Mouse (Mus musculus) urinary bladder, postnatal 4 days (tissue): ENCODE data around the gene Hyal3.

ENCODE experiments used
- DNase-seq, 2 experiments: peaks; one replicate each; pipeline ENCODE4 v3.0.0; 2021 to 2022; ENCODE audit warnings: low spot score in 2 of 2

The Hyal3 gene

DNA sequence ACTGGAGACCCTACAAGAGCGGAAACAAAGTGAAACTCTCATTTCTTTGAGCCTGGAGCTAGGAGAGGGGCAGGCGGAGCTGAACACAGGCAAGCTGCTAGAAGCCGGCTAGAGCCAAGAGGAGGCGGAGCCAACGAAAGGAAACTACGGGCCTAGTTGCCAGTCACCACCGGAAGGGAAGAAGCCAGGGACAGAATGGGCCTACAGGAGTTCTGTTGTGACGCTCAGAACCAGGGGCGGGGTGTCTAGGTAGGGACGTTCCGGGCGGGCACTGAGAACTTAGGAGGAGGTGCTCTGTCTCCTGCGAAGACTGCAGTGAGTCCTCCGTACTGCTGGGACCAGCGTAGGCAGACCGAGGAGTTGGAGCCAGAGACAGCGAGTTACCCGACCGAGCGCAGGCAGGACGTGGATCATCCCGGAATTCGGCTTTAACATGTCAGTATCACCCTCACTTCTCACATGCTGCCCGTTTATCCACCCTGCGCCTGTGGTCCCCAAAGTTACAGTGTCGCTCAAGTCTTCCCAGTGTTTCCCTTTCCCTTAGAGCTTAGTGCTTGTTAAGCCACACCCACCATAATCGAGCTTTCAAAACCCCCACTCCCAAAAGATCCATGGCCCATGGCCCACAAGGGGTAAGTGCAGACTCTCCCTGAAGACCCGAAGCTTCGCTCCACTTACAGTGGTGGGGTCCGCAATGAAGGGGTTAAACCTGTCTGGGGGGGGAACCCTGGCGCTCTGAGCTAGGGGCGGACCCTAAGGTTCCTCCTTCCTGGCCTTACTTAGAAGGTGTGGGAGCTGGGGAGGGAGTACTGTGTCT is at the start of gene Hyal3:
Gene Hyal3 (plus strand): TSS at position 318 of the 817 bp plus-strand sequence.
- DNase-seq, result peak; percentile 87 to 91

DNA sequence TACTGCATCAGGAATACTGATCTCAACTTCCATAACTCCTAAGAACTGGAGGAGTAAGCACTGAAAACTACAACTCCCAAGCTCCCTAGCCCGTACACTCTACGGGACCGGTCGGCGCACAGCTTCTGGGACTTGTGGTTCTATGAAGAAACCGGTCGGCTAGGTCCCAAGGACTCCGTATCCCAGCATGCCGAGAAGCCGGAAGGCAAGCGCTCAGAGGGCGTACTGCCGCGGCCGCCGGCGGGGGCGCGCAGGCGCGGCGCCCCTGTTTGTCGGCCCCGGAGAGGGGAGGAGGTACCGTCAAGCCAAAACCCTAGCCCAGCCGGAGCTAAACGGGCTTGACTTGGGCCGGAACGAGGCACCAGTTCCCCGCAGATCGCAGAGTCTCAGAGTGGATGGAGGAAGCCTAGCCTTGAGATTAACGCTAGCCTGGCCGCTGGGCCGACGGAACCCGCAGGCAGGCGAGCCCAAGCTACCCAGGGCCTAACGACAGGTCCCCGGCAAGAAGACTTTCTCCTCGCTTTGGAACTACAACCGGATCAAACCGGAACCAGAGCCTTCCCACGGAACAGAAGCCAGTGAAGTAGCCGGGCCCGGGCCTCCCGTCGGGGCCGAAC is 46.7 kb upstream of the Hyal3 start, which contains the start of gene Tmem115:
Gene Tmem115 (plus strand): TSS at position 155 of the 617 bp plus-strand sequence.
- DNase-seq, result peak; percentile 89 to 93

DNA sequence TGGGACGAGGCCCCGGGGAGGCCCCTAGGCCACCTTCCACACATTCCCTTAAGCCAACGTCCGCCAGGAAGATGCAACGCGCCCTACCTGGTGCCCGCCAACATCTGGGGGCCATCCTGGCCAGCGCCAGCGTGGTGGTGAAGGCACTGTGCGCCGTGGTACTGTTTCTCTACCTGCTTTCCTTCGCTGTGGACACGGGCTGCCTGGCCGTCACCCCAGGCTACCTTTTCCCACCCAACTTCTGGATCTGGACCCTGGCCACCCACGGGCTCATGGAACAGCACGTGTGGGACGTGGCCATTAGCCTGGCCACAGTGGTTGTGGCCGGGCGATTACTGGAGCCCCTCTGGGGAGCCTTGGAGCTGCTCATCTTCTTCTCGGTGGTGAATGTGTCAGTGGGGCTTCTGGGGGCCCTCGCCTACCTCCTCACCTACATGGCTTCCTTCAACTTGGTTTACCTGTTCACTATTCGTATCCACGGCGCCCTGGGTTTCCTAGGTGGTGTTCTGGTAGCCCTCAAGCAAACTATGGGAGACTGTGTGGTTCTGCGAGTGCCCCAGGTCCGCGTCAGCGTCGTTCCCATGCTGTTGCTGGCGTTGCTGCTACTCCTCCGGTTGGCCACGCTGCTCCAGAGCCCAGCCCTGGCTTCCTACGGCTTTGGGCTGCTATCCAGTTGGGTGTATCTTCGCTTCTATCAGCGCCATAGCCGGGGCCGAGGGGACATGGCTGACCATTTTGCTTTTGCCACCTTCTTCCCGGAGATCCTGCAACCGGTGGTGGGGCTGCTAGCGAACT is 46.0 kb upstream of the Hyal3 start:
- DNase-seq, result no peak

DNA sequence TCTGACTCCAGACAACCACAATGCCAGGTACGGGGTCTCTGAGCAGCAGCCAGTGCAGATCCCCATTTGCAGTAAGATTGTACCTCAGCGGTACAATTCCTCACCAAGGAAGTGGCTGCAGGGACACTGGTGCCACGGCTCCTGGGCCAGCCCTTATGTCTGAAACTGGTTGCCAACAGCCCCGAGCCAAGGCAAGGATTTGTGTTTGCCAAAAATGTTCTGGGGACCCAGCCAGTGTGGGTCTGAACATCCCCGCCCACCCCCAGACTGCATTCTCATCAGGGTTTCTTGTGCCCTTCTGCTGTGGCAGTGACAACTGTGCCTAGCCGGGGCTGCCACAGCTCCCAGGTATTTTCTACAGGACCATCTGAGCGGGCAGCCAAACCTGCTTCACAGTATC is 42.4 kb upstream of the Hyal3 start:
- no peak for DNase-seq

DNA sequence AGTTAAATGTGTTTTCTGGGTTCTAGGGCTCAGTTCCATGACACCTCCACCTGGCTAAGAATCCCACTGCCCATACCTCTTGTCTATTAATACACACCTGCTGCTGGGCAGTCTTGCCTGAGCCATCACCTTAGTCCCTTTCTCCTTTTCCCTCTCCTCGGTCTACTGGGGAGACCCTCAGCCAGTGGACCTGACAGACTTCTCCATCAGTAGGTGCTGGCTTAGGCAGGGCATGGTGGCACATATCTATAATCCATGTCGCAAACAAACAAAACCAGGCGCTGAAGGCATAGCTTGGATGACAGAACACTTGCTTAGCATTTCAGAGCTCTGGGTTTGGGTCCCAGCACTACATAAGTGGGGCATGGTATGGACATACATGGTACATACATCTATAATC is 41.9 kb upstream of the Hyal3 start:
- no peak for DNase-seq

DNA sequence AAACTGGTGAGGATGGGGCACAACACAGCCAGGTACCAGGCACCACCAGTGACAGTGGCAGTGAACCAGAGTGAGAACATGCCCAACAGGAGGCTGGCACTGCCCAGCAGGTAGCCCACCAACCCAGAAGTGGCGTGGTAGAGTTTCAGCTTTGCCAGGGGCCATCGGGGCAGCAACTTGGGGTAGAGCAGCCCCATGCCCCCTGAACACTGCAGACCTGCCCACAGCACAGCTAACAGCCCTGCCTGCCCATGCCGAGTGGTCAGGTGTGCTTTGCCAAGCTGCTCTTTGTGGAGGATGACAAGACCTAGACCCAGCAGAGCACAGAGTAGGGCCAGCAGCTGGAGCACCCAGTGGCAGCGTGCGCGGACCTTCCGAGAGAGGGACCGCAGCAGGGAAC is 40.7 kb upstream of the Hyal3 start:
- no peak for DNase-seq

DNA sequence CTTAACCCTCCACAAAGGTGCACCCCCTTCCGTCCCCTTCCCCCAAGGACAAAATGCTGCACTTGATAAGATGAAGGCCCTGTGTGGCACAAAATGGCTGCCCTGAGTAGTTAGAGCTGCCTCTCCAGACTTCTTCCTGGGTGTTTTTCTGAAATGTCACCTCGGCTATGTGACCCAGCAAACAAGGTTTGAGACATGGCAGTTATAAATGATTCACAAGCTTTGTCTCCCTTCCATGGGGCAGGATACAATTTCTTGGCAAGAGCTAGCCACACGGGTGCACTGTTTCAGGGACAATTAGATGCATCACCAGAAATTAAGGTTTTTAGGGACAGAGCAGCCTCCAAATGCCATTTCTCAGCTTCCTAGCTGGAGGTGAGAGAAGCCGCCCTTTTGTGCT is 40.2 kb upstream of the Hyal3 start:
- no peak for DNase-seq

DNA sequence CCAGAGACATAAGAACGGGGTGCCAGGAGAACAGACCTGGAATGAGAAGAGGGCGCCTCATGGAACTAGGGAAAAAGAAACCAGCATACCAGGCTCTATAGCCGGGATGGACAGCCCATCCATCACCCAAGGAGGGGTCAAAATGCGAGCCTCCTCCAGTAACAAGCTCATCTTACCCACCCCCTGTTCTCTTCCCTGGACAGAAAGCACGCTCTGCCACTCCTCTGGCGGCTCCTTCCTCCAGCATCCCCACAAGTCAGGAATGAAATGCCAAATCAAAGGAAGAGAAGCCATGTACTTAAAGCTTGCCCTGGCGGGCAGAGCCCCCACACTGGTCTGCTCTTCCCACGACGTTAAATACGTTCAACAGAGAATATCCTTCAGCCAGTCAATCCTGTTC is 39.6 kb upstream of the Hyal3 start:
- no peak for DNase-seq

DNA sequence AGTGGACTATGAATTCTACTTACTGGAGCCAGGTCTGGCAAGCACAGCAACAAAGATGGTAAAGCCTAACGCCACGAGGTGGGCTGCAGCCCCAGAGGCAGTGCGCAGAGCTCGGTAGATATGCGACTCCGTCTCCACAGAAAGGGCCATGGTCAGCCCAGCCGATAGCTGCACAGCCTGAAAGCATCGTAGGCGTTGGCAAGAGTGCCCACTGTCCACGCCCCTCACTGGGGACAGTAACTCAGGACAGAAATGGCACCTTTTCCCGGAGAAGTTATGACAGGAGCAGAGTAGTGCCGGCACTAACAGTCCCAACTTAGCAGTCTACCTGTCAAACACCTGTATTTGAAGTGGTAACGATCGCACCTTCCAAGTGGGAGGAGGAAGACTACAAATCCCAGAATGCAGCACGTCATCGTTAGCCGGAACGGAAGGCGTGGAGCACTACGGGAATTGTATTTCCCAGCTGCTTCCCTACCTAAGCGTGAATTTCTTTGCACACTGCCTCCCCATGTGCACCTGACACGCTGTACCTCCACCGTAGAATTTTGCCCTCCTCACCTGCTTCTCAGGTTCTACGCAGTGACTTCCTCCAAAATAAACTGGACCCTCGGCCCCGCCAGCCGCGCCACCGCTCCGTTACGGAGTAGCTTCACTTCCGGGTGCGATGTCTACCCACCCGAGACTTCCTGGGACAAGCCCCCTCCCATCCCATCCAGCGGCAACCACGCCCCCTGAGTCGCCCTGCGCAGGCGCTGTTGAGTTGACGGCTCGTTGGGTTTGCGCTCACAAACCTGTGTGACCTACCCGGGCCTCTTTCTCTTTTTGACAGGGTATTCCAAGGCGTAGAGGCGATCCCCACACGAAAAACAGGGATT is 38.9 kb upstream of the Hyal3 start, which contains the start of the genes Cyb561d2 and Nprl2:
Gene Cyb561d2 (minus strand): TSS at position 720 of the 878 bp plus-strand sequence.
Gene Nprl2 (plus strand): TSS at position 753 of the 878 bp plus-strand sequence.
- peak; percentile 90 to 94 for DNase-seq

DNA sequence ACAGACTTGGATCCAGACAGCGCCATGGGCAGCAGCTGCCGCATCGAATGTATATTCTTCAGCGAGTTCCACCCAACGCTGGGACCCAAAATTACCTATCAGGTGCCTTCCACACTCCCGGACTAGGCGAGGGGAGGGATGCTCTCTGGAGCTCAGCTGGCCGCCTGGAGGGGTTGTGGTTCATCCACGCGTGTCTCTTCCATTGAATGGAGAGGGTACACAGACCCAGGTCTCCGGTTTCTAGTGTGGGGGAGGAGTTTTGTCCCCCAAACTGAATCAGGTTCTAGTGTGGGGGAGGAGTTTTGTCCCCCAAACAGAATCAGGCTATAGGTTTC is 38.3 kb upstream of the Hyal3 start:
- no peak for DNase-seq

DNA sequence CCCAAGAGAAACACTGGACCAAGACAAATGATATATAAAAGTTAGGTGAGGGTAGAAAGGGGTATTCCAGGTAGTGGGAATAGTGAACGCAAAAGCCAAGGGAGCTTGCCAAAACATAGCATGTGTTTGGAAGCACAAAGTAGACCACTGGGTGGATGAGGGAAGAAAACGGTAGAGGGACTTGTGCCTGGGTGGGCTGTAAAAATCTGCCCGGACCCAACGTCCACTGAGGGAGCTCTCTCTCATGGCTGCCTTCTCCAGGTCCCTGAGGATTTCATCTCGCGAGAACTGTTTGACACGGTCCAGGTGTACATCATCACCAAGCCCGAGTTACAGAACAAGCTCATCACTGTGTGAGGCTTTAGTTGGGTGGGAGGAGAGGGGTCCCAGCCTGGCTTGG is 37.9 kb upstream of the Hyal3 start:
- no peak for DNase-seq

DNA sequence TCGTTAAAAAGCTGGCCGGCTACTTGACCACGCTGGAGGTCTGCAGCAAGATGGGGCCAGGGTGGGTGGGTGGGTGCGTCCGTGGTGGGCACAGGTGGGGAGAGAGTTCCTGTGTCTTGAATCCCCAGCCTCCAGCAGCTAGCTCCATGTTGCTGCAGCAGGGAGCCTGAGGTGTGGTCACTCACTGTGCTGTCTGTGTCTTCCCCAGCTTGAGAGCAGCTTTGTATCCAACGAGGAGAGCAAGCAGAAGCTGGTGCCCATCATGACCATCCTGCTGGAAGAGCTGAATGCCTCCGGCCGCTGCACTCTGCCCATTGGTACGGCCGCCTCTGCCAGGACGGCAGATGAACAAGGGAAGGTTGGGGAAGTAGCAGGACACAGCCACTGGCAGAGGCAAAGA is 37.3 kb upstream of the Hyal3 start:
- DNase-seq, result no peak

DNA sequence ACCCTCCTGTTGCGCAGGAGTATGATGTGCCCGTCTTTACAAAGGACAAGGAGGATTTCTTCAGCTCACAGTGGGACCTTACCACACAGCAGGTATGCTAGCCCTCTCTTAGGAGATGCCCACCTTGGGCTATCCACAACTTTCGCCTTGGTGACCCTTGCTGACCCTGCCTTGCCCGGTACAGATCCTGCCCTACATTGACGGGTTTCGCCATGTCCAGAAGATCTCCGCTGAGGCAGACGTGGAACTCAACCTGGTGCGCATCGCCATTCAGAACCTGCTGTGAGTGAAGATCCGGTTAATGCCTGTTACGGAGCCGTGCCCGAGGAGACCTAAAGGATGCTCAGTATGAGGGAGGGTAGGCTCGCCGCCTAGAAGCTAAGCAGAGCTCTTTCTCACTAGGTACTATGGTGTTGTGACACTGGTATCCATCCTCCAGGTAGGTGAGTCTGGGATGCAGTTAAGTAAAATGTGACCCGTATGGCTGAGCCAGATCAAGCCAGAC is 36.4 kb upstream of the Hyal3 start:
- no peak for DNase-seq

DNA sequence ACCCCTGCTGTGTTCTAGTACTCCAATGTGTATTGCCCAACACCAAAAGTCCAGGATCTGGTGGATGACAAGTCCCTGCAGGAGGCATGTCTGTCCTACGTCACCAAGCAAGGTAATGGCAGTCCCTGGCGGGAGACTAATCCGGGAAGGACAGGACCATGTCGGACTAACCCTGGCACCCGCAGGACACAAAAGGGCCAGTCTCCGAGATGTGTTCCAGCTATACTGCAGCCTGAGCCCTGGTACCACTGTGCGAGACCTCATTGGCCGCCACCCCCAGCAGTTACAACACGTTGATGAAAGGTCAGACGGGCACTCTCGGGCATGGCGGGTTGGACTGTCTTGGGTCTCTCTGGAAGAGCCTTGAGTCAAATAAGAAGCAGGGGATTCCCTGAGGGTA is 35.9 kb upstream of the Hyal3 start:
- no peak for DNase-seq

DNA sequence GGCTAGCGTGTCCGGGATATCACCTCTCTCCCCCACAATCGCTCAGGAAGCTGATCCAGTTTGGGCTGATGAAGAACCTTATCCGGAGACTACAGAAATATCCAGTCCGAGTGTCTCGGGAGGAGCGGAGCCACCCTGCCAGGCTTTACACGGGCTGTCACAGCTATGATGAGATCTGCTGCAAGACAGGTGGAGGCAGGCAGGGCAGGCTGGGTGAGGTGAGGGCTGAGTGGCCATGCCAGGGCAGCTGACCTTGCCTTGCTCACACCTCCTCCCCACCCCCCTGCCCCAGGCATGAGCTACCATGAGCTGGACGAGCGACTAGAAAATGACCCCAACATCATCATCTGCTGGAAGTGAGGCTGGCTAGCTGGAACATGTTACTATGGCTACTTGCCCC is 35.4 kb upstream of the Hyal3 start:
- DNase-seq, result no peak

DNA sequence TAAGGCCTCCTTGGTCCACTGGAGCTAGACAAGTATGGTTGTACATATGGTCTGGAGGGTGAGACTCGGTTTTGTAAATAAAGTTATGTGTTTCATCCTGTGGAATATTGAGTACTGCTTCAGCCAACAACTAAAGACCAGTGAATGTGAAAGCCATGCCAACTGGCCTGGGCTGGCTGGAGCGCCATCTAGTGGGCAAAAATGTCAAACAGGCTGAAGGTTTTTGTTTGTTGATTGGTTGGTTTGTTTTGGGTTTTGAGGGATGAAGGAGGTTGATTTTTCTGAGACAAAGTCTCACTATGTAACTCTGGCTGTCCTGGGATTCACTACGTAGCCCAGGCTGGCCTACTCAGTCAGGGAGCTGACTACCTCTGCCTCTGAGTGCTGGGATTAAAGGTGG is 35.0 kb upstream of the Hyal3 start:
- peak in 1 of 2 experiments; percentile 78 for DNase-seq

DNA sequence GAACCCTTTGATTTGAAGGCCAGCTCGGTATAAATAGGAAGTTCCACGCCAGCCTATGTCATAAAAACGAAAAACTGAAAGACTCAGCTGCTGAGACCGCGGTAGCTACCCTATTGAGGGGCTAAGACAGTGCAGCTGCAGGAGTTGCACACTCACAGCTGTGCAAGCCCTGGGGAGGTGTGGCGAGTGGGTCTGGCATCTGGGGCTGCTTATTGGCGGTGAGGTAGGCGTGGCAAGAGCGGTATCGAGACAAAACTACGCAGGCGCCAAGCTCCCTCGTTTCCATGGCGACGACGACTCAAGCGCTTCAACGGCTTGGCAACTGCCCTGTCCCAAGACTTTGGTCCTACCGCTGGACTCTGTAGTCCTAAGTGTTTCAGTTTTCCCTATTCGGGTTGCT is 33.6 kb upstream of the Hyal3 start, which contains the start of gene Zmynd10:
Gene Zmynd10 (plus strand): TSS at position 273 of the 400 bp plus-strand sequence.
- peak; percentile 81 to 91 for DNase-seq

DNA sequence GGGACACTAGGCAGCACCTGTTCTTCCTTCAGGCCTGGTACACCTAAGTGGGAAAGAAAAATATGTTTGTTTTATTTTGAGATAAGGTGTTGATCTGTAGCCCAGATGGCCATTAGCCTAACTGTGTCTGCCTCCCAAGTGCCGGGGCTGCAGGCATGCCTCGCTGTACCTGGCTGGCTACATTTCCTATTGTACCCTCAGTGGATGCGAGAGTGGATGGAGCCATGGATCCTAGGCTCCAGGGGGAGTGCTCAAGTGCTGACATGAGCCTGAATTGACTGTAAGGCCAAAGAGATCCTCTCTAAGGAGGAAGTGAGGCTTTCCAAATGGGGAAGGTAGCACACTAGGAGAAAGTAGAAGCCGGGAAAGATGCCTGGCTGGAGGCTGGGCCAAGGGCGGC is 32.7 kb upstream of the Hyal3 start:
- DNase-seq, result no peak

DNA sequence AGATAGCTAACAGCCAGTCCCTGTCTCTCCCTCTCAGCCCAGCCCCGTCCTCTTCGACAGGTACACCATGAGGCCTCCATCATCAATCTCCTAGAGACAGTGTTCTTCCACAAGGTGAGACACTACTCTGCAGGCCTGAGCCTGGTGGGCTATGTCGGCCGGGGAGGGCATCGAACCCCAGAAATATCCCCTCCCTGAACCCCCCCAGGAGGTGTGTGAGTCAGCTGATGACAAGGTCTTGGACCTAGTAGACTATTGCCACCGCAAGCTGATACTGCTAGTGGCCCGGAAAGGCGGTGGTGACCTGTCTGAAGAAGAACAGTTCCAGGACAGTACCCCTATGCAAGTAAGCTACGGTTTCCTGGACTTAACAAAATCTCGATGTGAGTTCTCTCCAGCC is 31.8 kb upstream of the Hyal3 start:
- no peak for DNase-seq

DNA sequence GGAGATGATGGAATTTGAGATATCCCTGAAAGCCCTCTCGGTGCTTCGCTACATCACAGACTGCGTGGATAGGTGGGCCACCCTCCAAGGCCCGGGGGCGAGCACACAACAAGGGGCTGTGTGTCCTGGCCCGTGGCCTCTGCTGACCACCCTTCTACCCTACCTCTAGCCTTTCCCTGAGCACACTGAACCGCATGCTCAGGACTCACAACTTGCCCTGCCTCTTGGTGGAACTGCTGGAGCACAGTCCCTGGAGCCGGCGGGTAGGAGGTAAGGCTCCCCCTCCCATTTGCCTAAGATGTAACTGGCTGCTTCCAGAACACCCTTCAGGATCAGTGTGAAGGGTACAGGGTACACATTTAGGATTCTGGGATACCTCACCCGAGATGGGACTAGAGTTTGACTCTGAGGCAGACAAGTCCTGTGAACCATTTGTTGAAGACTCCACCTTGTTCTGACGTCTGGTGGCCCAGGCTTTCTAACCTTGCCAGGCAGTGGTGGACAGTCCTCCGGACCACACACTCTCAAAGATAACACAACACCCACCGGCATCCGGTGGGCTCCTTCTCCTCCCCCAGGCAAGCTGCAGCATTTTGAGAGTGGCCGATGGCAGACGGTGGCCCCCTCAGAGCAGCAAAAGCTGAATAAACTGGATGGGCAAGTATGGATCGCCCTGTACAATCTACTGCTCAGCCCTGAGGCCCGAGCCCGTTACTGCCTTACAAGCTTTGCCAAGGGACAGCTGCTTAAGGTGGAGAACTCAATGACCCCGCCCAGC is 31.1 kb upstream of the Hyal3 start:
- no peak for DNase-seq
